Mouse (Mus musculus): ENCODE measurements at regions not wholly inside any gene's neighbourhood (a gene's known extent, or its start where the extent isn't known, plus 50 kb on each side); places are given as distances from the start of the nearest gene placed in this dataset.

DNA sequence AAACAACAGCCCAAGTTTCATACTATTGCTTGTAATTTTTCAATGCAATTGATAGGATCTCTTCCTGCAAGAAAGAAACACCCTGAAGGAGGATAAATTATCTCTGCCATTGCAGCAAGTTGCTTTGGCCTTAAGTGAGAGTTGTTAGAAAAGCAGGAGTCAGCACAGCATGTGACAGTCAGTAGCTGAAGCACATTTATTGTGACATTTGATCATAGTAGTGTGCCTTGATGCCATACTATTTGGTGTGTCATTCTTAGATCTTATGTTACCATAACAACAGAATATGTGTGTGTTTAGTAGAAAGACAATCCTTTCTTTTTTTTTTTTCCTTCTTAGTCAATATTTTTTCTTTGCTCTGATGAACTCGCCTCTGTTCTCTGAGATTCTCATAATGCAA is 115.5 kb upstream of the Tusc1 start:
- DNase-seq (ENCODE audit: low spot score) = no peak

DNA sequence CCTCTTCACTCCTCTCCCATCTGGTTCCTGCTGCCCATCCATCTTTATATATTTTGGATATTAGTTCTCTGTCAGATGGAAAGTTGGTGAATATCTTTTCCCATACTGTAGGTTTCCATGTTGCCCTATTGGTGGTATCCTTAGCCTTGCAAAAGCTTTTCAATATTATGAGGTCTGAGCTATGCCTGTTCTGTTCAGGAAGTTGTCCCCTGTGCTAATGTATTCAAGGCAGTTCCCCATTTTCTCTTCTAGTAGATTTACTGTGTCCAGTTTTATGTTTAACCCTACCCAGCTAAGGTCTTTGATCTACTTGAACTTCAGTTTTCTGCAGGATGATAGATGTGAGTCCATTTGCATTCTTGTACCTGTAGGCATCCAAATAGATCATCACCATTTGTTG is 109.4 kb upstream of the Tusc1 start:
- no peak for DNase-seq (ENCODE audit: low spot score)

DNA sequence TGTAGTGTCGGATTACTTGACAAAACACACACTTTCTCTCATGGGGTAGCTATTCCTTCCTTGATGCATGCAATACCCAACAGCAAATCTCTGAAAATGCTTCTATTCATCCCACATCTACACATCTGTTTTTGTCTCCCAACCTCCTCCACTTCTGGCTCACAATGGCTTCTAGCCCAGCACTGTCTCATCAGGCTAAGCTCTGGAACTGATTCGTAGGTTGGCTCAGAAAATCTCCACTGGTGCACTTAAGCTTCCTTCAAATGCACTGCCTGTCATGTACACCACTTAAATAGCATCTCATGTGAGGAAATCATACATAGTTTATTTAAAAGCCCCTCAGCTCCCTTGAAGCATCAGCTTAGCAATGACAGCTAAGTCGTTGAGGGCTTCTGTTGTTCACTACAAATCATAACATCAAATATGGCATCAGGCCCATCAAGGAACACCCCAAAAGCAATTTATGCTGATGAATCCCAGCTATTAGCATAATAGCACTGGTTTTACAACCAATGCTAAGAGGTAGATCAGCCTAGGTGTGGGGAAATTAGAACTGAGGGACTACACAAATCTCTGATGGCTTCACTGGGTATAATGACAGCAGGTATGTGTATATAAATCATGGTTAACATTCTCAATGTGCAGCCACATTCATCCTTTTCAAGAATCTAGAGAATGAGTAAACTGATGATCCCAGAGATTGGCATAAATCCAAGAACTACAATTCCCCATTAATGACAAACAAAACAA is 103.5 kb upstream of the Tusc1 start:
- DNase-seq (ENCODE audit: low spot score) = no peak

DNA sequence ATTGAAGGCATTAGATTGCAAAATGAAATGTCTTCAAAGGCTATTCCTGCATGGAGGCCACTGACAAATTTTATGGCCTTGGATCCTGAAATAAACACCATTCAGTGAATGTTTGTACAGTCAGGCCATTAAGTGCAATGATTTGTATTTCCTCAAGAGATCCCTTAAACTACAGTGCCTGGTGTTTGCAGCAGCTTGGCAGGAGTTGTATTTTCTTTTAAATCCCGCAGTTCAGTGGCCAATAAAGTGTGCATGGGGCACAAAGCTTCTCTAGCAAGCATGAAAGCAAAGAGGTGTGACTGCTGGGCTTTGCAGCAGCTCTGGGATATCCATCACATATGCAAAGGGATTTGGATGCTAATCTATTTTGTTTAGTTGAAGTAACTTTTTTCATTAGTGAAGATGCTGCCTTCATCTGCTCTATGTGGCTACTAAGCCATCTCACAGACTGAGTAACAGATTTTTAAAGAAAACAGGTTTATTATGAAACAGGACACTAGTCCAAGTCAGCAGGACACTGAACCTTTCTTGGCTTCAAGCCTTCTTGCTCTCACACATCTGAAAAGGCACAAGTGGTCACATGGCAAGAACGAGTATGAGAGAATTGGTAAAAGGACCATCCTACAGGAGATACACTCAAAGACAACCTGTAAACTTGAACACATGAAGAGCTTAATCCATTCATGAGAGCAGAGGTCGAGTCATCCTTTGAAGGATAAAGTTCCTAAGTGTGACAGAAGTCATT is 102.2 kb upstream of the Tusc1 start:
- DNase-seq (ENCODE audit: low spot score) = no peak

DNA sequence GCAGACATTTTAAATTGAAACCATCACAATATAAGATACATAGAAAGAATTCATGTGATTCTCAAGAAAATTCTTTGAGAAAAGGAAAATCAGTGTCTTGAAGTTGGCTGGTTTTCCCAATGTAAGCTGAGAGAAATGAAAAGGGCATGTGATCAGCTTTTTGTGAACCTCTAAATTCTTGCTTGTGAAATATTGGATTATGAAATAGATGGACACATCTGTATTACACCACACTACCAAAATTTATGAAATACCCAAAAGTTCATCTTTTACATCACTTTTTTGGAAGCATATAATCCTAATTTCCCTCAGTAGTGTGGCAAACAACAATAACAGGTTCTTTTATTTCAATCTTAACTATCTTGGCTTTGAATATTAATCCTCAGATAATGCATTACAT is 77.4 kb upstream of the Tusc1 start:
- no peak for DNase-seq (ENCODE audit: low spot score)

DNA sequence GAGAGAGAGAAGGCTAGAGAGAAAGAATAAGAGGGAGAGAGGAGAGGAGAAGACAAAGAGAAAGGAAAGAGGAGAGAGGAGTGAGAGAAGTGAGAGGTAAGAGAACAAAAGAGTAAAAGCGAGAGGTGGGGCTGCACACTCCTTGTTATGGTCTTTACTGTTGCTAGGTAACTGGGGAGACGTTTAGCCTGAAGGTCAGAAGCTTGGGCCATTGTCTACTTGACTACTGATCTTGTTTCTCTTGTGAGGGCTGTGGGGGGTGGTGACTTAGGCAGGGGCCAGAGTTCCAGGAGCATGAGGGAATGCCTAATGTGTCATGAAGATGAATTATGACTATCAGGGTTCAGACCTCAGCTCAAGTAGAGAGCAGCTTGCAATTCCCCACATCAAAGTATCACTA is 71.6 kb upstream of the Tusc1 start:
- DNase-seq (ENCODE audit: low spot score) = no peak

DNA sequence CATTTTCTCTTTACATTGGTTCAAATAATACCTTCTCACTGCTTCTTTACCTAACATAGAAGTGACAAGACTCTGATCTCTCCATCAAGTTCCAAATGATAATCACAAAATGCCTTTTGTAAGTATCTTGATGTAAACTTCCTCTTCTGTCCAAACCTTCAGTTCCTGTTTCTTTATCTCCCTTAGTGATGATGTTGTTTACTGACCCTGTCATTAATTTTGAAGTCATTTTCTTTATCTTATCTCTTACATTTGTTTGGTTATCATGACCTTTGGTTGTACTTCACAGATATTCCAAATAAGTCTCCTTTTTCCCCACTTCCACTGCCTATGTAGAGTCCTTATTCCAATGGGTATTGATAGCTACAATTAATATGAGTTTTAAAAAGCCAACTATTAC is 65.3 kb upstream of the Tusc1 start:
- DNase-seq (ENCODE audit: low spot score) = no peak
